Mouse (Mus musculus): Measurements from ENCODE around the gene Phf8. TPM values are rescaled to one million over a fixed set of nuclear protein-coding genes. Genes with fewer than 3 reads are reported as not detected.

Gene Phf8
- polyA plus RNA-seq, 1 experiment from 2014 or later: 7.9 TPM

GRCm38 (mm10) chrX:151513066-151513465, 7.4 kb upstream of the Phf8 start:
- no peaks in the 10 kb centered on the region for H3K36me3 ChIP-seq (ENCODE audit: control insufficient read depth, insufficient read depth)
- H3K4me3 ChIP-seq (ENCODE audit: low read depth, low read length): no peak overlapping the region
- H3K4me2 ChIP-seq (replicated peaks; ENCODE audit: low read depth): no peak overlapping the region
- ATAC-seq: no peak
- TF ChIP-seq CTCF (IDR thresholded peaks at IDR 0.05; ENCODE audit: low read depth): no peak
- H3K4me1 ChIP-seq (replicated peaks; ENCODE audit: control insufficient read depth, insufficient read depth, low read length): no peaks in the 10 kb centered on the region
- 81% methylated on average over 3 of the region's 3 CpGs for WGBS
- H3K27ac ChIP-seq (ENCODE audit: low read depth, low read length): no peak overlapping the region
- H3K27me3 ChIP-seq (replicated peaks; ENCODE audit: control insufficient read depth, insufficient read depth, low read length): no peaks in the 10 kb centered on the region
- H3K9ac ChIP-seq (ENCODE audit: low read depth, low read length): no peak overlapping the region
- H3K9me3 ChIP-seq (ENCODE audit: control insufficient read depth): no peaks in the 10 kb centered on the region

- TF ChIP-seq CTCF (IDR thresholded peaks at IDR 0.05; ENCODE audit: low read depth): no peak
- no peaks in the 10 kb centered on the region for H3K4me1 ChIP-seq (replicated peaks; ENCODE audit: control insufficient read depth, insufficient read depth, low read length)
- H3K27me3 ChIP-seq (replicated peaks; ENCODE audit: control insufficient read depth, insufficient read depth, low read length): no peaks in the 10 kb centered on the region
- no peaks in the 10 kb centered on the region for H3K9me3 ChIP-seq (ENCODE audit: control insufficient read depth)
- no peak for ATAC-seq
- no peak overlapping the region for H3K27ac ChIP-seq (ENCODE audit: low read depth, low read length)
- H3K4me2 ChIP-seq (replicated peaks; ENCODE audit: low read depth): no peak overlapping the region
- no peak overlapping the region for H3K4me3 ChIP-seq (ENCODE audit: low read depth, low read length)
- H3K36me3 ChIP-seq (ENCODE audit: control insufficient read depth, insufficient read depth): no peaks in the 10 kb centered on the region
- 90% methylated on average over 2 of the region's 2 CpGs for WGBS
- no peak overlapping the region for H3K9ac ChIP-seq (ENCODE audit: low read depth, low read length)
These were observed 6.8 kb upstream of the Phf8 start for GRCm38 (mm10) chrX:151513694-151514093.

GRCm38 (mm10) chrX:151518181-151518580, 2.3 kb upstream of the Phf8 start:
- no peak overlapping the region for H3K27ac ChIP-seq (ENCODE audit: low read depth, low read length)
- no peak for ATAC-seq
- no peaks in the 10 kb centered on the region for H3K4me1 ChIP-seq (replicated peaks; ENCODE audit: control insufficient read depth, insufficient read depth, low read length)
- TF ChIP-seq CTCF (IDR thresholded peaks at IDR 0.05; ENCODE audit: low read depth): no peak
- H3K27me3 ChIP-seq (replicated peaks; ENCODE audit: control insufficient read depth, insufficient read depth, low read length): no peaks in the 10 kb centered on the region
- H3K4me3 ChIP-seq (ENCODE audit: low read depth, low read length): no peak overlapping the region
- H3K9me3 ChIP-seq (ENCODE audit: control insufficient read depth): no peaks in the 10 kb centered on the region
- no peak overlapping the region for H3K4me2 ChIP-seq (replicated peaks; ENCODE audit: low read depth)
- H3K36me3 ChIP-seq (ENCODE audit: control insufficient read depth, insufficient read depth): no peaks in the 10 kb centered on the region
- 54% methylated on average over 1 of the region's 1 CpGs for WGBS
- H3K9ac ChIP-seq (ENCODE audit: low read depth, low read length): no peak overlapping the region

- no peaks in the 10 kb centered on the region for H3K36me3 ChIP-seq (ENCODE audit: control insufficient read depth, insufficient read depth)
- peak overlapping the region; percentile 52 for H3K4me3 ChIP-seq (ENCODE audit: low read depth, low read length)
- H3K4me2 ChIP-seq (replicated peaks; ENCODE audit: low read depth): peak overlapping the region; percentile 60
- H3K27ac ChIP-seq (ENCODE audit: low read depth, low read length): peak overlapping the region; percentile 98
- no peak for ATAC-seq
- no peak for TF ChIP-seq CTCF (IDR thresholded peaks at IDR 0.05; ENCODE audit: low read depth)
- H3K27me3 ChIP-seq (replicated peaks; ENCODE audit: control insufficient read depth, insufficient read depth, low read length): no peaks in the 10 kb centered on the region
- no peaks in the 10 kb centered on the region for H3K4me1 ChIP-seq (replicated peaks; ENCODE audit: control insufficient read depth, insufficient read depth, low read length)
- H3K9me3 ChIP-seq (ENCODE audit: control insufficient read depth): no peaks in the 10 kb centered on the region
- peak overlapping the region; percentile 71 for H3K9ac ChIP-seq (ENCODE audit: low read depth, low read length)
- whole genome bisulfite sequencing: 19% methylated on average over 17 of the region's 17 CpGs
These were observed 380 bp upstream of the Phf8 start for GRCm38 (mm10) chrX:151520127-151520457.

- no peak for ATAC-seq
- H3K27ac ChIP-seq (ENCODE audit: low read depth, low read length): peak overlapping the region; percentile 98; the same call in 1 of the 2 replicates
- peak overlapping the region; percentile 52 for H3K4me3 ChIP-seq (ENCODE audit: low read depth, low read length)
- H3K36me3 ChIP-seq (ENCODE audit: control insufficient read depth, insufficient read depth): no peaks in the 10 kb centered on the region
- TF ChIP-seq CTCF (IDR thresholded peaks at IDR 0.05; ENCODE audit: low read depth): no peak
- WGBS: 28% methylated on average over 25 of the region's 25 CpGs
- H3K4me1 ChIP-seq (replicated peaks; ENCODE audit: control insufficient read depth, insufficient read depth, low read length): no peaks in the 10 kb centered on the region
- H3K27me3 ChIP-seq (replicated peaks; ENCODE audit: control insufficient read depth, insufficient read depth, low read length): no peaks in the 10 kb centered on the region
- H3K9me3 ChIP-seq (ENCODE audit: control insufficient read depth): no peaks in the 10 kb centered on the region
- H3K4me2 ChIP-seq (replicated peaks; ENCODE audit: low read depth): peak overlapping the region; percentile 68
- peak overlapping the region; percentile 71; the same call in 1 of the 2 replicates for H3K9ac ChIP-seq (ENCODE audit: low read depth, low read length)
These were observed 1.5 kb downstream of the Phf8 start for GRCm38 (mm10) chrX:151521786-151522522.

GRCm38 (mm10) chrX:151553356-151553755, 32.9 kb downstream of the Phf8 start:
- TF ChIP-seq CTCF (IDR thresholded peaks at IDR 0.05; ENCODE audit: low read depth): no peak
- no peaks in the 10 kb centered on the region for H3K27me3 ChIP-seq (replicated peaks; ENCODE audit: control insufficient read depth, insufficient read depth, low read length)
- H3K36me3 ChIP-seq (ENCODE audit: control insufficient read depth, insufficient read depth): no peaks in the 10 kb centered on the region
- no peak overlapping the region for H3K27ac ChIP-seq (ENCODE audit: low read depth, low read length)
- no peak overlapping the region for H3K4me2 ChIP-seq (replicated peaks; ENCODE audit: low read depth)
- H3K4me1 ChIP-seq (replicated peaks; ENCODE audit: control insufficient read depth, insufficient read depth, low read length): no peaks in the 10 kb centered on the region
- no peak overlapping the region for H3K9ac ChIP-seq (ENCODE audit: low read depth, low read length)
- 90% methylated on average over 4 of the region's 4 CpGs for WGBS
- no peak for ATAC-seq
- H3K4me3 ChIP-seq (ENCODE audit: low read depth, low read length): no peak overlapping the region
- H3K9me3 ChIP-seq (ENCODE audit: control insufficient read depth): no peaks in the 10 kb centered on the region

Data from intestine, postnatal 0 days (tissue).